Mouse (Mus musculus) heart, postnatal 0 days (tissue): ENCODE measurements around the gene Zfp85.
"Not testable (repeated sequence)": the region's sequence is repeated elsewhere in the genome, so short reads cannot be mapped to it uniquely, and the experiment has no call there.

Source experiments
- CTCF ChIP-seq: IDR thresholded peaks from 2 replicates; pipeline ENCODE4 v1.5.1; 2016; ENCODE audit warnings: antibody characterized with exemption, control low read depth, low read depth
- EP300 ChIP-seq: IDR thresholded peaks from 2 replicates; pipeline ENCODE4 v1.6.1; 2016; ENCODE audit warnings: antibody characterized with exemption, low read depth

DNA sequence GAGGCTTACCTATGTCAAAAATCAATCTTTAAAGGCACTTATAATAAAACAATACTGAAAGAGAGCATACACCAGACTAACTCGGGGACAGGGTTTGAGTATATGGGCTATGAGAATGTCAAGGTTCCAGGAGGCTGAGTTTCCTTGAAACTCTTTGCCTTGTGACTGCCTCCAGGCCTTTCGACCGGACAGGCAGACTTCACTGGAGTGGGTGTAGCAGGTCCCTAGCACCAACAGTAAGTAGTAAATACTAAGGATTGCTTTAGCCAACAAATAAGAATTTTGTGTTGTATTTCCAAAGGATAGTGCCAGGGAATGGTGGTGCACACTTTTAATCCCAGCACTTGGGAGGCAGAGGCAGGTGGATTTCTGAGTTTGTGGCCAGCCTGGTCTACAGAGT is 44.1 kb upstream of the Zfp85 start:
- TF ChIP-seq CTCF, EP300: not testable (repeated sequence)
